Mouse (Mus musculus) gastrocnemius, postnatal 25 days (tissue): Measurements from ENCODE around the gene Psmd10. TPM values are rescaled to one million over a fixed set of nuclear protein-coding genes. Genes with fewer than 3 reads are reported as not detected.

ENCODE experiments used
- DNase-seq: peaks from one replicate; pipeline ENCODE4 v3.0.0; 2022
- long read RNA-seq, 2 experiments: library from polyadenylated mRNA; stranded (forward); transcript quantifications; one replicate each; pipeline ENCODE4 v2.0.0; 2021
- total RNA-seq, 2 experiments: library from RNA; stranded (reverse); gene quantifications; 1 replicate in 1 of 2; 2 replicates in 1 of 2; pipeline ENCODE4 v1.2.3; 2021

The Psmd10 gene
- total RNA-seq: 10 to 100 TPM in 1 of 2 experiments, 1 to 10 TPM in 1; 8.2 to 11.9 TPM
- long read RNA-seq, experiment 1, transcript Psmd10-201 (5 exons, 1,430 nt): major isoform, 24 of 26 reads
- long read RNA-seq, experiment 1, partial matches to known transcripts: 0 of 26 reads
- long read RNA-seq, experiment 1, other reads (novel, unspliced or antisense): 0 of 26 reads
- long read RNA-seq, experiment 2, transcript Psmd10-201 (5 exons, 1,430 nt): major isoform, 17 of 22 reads
- long read RNA-seq, experiment 2, partial matches to known transcripts: 0 of 22 reads
- long read RNA-seq, experiment 2, other reads (novel, unspliced or antisense): 1 of 22 reads

GRCm38 (mm10) chrX:140956272-140956940 is at the start of gene Psmd10, which contains the start of gene Atg4a:
TSS of gene Psmd10 (minus strand) at chrX:140956728.
TSS of gene Atg4a (plus strand) at chrX:140956907.
- peak; percentile 89 for DNase-seq

- no peak for DNase-seq
These were observed 42.4 kb upstream of the Psmd10 start for GRCm38 (mm10) chrX:140998885-140999284.

GRCm38 (mm10) chrX:140997912-140998545 is 41.5 kb upstream of the Psmd10 start:
- no peak for DNase-seq

- DNase-seq: no peak
These were observed 40.5 kb upstream of the Psmd10 start for GRCm38 (mm10) chrX:140996909-140997516.

- DNase-seq: no peak
These were observed 28.7 kb upstream of the Psmd10 start for GRCm38 (mm10) chrX:140985256-140985655.

- no peak for DNase-seq
These were observed 28.3 kb upstream of the Psmd10 start for GRCm38 (mm10) chrX:140984795-140985194.

- no peak for DNase-seq
These were observed 26.9 kb upstream of the Psmd10 start for GRCm38 (mm10) chrX:140983206-140983960.

- no peak for DNase-seq
These were observed 23.6 kb upstream of the Psmd10 start for GRCm38 (mm10) chrX:140980163-140980562.

- no peak for DNase-seq
These were observed 23.0 kb upstream of the Psmd10 start for GRCm38 (mm10) chrX:140979546-140979945.

GRCm38 (mm10) chrX:140978943-140979342 is 22.4 kb upstream of the Psmd10 start:
- DNase-seq: no peak

- no peak for DNase-seq
These were observed 431 bp upstream of the Psmd10 start for GRCm38 (mm10) chrX:140956959-140957358.

GRCm38 (mm10) chrX:140953618-140954017 is 2.9 kb downstream of the Psmd10 start:
- no peak for DNase-seq

GRCm38 (mm10) chrX:140936271-140936670 is 20.3 kb downstream of the Psmd10 start:
- DNase-seq: no peak

- DNase-seq: no peak
These were observed 23.3 kb downstream of the Psmd10 start for GRCm38 (mm10) chrX:140933263-140933662.

GRCm38 (mm10) chrX:140932066-140932465 is 24.5 kb downstream of the Psmd10 start:
- DNase-seq: no peak

- DNase-seq: no peak
These were observed 35.2 kb downstream of the Psmd10 start for GRCm38 (mm10) chrX:140921321-140921720.

- no peak for DNase-seq
These were observed 49.2 kb downstream of the Psmd10 start, which contains the start of gene Vsig1 for GRCm38 (mm10) chrX:140907360-140907759. TSS of gene Vsig1 (plus strand) at chrX:140907608.

- DNase-seq: no peak
These were observed 53.0 kb downstream of the Psmd10 start for GRCm38 (mm10) chrX:140903487-140903886.
